Mouse (Mus musculus) heart, embryonic 10.5 days (tissue): ENCODE results near the gene Ttc4. TPM values are rescaled to one million over a fixed set of nuclear protein-coding genes. Genes with fewer than 3 reads are reported as not detected.

Source experiments
- DNase-seq: peaks from one replicate; pipeline ENCODE4 v3.0.0-alpha.2; 2017; ENCODE audit warnings: low spot score
- H3K27ac ChIP-seq: fragments of 300-500 bp; sonication (generic); 2 replicates; pipeline ENCODE4 v1.5.1; 2016; ENCODE audit warnings: mild to moderate bottlenecking
- H3K27me3 ChIP-seq: fragments of 300-500 bp; sonication (generic); 2 replicates; pipeline ENCODE4 v1.6.1; 2016; ENCODE audit warnings: mild to moderate bottlenecking; ENCODE audit not compliant: poor library complexity, insufficient read depth, severe bottlenecking
- H3K36me3 ChIP-seq: fragments of 300-500 bp; sonication (generic); 2 replicates; pipeline ENCODE4 v1.6.1; 2016; ENCODE audit warnings: mild to moderate bottlenecking, moderate library complexity
- H3K4me1 ChIP-seq: fragments of 300-500 bp; sonication (generic); 2 replicates; pipeline ENCODE4 v1.6.1; 2016; ENCODE audit warnings: mild to moderate bottlenecking
- H3K4me3 ChIP-seq: fragments of 300-500 bp; sonication (generic); 2 replicates; pipeline ENCODE4 v1.5.1; 2016; ENCODE audit warnings: mild to moderate bottlenecking, moderate library complexity
- H3K9me3 ChIP-seq: fragments of 300-500 bp; sonication (generic); 2 replicates; pipeline ENCODE4 v1.6.1; 2016; ENCODE audit warnings: mild to moderate bottlenecking, moderate library complexity
- WGBS: fragments of 180-500 bp; shearing (Covaris S2); methylation state at CpG from one replicate; pipeline ENCODE4 v1.1.7; 2016; 5-methylcytosine and 5-hydroxymethylcytosine counted together
- polyA plus RNA-seq: library from polyadenylated mRNA; unstranded; fragments of >200 nt; fragmentation: Nextera tagmentation; extraction: Ambion mirVana; gene quantifications from 2 replicates; pipeline ENCODE4 v1.2.1, GENCODE M21; 2016

The Ttc4 gene
- polyA plus RNA-seq, 1 experiment from 2014 or later: 86.0 TPM

DNA sequence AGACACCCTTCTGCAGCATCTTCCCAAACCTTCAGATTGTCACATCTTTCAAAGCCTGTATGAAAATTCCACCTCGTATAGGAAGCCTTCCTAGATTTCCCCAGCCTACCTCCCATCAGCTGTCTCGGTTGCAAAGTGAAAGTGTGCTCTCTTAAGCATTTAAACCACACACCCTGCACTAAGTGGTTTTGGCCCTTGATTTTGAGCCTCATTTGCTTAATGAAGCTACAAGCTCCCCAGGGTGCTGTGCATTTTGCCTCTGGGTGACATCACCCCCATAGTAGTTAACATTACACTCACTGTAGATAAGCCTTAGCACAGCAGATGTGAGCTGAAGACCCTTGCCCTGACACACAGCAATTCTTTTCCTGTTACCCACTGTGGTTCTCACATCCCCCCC lies 2.2 kb upstream of the Ttc4 start:
- H3K27me3 ChIP-seq: 0 out of 2 replicates have a peak, but pooled peaks cover 6% of the 10 kb centered on the region
- 50% methylated on average over 2 of the region's 2 CpGs for WGBS
- no peak overlapping the region for H3K27ac ChIP-seq
- H3K36me3 ChIP-seq: peaks cover 11% of the 10 kb centered on the region
- H3K4me3 ChIP-seq: no peak overlapping the region
- peaks cover 14% of the 10 kb centered on the region for H3K4me1 ChIP-seq
- no peak for DNase-seq
- H3K9me3 ChIP-seq: no peaks in the 10 kb centered on the region

DNA sequence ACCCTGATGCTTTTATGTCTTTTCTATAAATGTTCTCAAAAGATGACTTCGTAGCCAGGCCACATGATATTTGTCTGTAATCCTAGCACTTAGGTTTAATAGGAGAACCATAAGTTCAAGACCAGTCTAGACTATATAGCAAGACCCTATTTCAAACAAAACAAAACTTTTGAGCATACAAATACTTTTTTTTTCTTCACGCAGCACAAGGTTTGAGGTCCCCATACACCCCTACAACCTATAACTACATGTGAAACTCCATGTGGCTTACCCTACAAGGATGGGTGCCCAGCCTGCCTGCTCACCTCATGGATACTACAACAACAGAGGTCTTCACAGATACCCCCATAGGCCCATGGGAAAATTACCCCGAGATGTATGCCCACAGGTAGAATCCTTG lies 408 bp upstream of the Ttc4 start:
- no peak for DNase-seq
- Histone ChIP-seq H3K36me3 (peaks cover 29% of the 10 kb centered on the region), H3K4me3 (peak overlapping the region; percentile 88), H3K27ac (peak overlapping the region; percentile 87; the same call in 1 of the 2 replicates), H3K27me3 (0 out of 2 replicates have a peak, but pooled peaks cover 6% of the 10 kb centered on the region), H3K4me1 (peaks cover 14% of the 10 kb centered on the region), H3K9me3 (no peaks in the 10 kb centered on the region)
- WGBS: 39% methylated on average over 3 of the region's 3 CpGs

DNA sequence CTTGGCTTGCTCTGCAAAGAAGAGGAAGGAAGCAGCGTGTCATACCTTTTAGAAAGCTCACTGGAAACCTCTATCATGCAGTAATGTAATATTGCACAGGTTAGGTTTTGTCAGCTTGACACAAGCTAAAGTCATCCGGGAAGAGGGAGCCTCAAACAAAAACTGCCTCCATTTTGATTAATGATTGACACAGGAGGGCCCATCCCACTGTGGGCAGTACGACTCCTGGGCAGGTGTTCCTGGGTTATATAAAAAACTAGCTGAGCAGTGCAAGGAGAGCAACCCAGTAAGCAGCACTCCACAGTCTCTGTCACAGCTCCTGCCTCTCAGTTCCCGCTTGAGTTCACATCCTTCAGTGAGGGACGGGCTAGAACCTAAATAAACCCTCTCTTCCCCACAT lies 2.0 kb downstream of the Ttc4 start:
- 86% methylated on average over 5 of the region's 5 CpGs for WGBS
- H3K36me3 ChIP-seq: peaks cover 53% of the 10 kb centered on the region
- H3K4me3 ChIP-seq: no peak overlapping the region
- H3K27me3 ChIP-seq: 0 out of 2 replicates have a peak, but pooled peaks cover 6% of the 10 kb centered on the region
- H3K4me1 ChIP-seq: peaks cover 14% of the 10 kb centered on the region
- DNase-seq: no peak
- H3K27ac ChIP-seq: no peak overlapping the region
- no peaks in the 10 kb centered on the region for H3K9me3 ChIP-seq

DNA sequence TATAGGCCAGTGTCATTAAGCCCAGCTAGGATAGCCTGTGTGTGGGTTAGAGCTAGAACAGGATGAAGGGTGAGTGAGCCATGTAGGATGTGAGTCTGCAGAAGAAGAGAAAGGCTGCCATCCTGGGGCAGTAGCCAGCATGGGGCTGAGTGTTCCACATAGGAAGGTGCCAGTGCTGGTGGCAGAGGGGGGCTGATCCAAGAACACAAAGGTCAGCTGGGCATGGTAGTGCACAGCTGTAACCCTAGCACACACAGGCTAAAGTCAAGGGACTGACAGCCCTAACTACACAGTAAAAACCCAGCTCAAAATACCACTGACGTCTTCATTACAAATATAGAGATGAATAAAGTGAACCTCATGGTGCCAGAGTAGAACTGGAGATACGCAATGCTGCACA lies 12.2 kb downstream of the Ttc4 start:
- H3K27ac ChIP-seq: no peak overlapping the region
- no peak overlapping the region for H3K4me3 ChIP-seq
- 94% methylated on average over 2 of the region's 2 CpGs for WGBS
- no peaks in the 10 kb centered on the region for H3K27me3 ChIP-seq
- no peaks in the 10 kb centered on the region for H3K4me1 ChIP-seq
- peaks cover 100% of the 10 kb centered on the region for H3K36me3 ChIP-seq
- DNase-seq: no peak
- H3K9me3 ChIP-seq: no peaks in the 10 kb centered on the region

DNA sequence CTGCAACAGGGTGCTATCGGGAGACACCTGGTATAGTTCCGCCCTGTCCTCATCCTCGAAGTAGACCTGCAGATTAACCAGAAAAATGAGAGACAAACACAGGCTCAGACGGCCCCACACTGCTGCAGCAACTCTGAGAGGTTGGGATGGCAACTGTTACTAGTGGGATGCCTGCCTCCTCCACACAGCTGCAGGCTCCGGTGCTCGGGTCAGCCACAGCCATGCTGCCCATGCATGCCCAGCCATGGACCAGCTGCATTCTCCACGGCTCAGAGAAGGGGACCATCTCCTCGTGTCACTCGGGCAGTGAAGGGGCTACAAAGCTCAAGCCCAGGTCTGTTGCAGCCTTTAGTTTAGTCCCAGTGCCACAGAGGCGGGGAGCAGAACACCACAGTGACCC lies 13.1 kb downstream of the Ttc4 start:
- no peaks in the 10 kb centered on the region for H3K27me3 ChIP-seq
- WGBS: 93% methylated on average over 10 of the region's 10 CpGs
- peaks cover 100% of the 10 kb centered on the region for H3K36me3 ChIP-seq
- H3K27ac ChIP-seq: no peak overlapping the region
- no peaks in the 10 kb centered on the region for H3K4me1 ChIP-seq
- H3K4me3 ChIP-seq: no peak overlapping the region
- DNase-seq: no peak
- H3K9me3 ChIP-seq: no peaks in the 10 kb centered on the region

DNA sequence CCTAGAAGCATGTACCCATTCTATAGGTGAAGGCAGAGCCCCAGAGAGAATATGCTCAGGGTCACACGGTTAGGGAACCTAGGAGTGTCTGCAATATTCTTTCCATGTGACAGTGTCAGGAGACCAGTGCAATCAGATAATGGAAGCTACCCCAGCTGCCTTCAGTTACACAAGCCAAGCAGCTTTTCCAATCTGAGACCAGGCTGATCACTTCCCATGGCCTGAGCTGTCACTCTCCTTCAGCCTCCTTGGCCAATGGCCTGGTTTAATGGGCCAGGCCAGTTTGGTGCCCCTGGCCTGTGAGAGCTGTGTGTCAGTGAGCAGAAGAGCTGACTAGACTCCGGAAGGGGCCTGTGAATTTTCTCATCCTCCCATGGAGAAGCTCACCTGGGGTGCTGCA lies 13.5 kb downstream of the Ttc4 start:
- Histone ChIP-seq H3K27ac (no peak overlapping the region), H3K4me1 (no peaks in the 10 kb centered on the region), H3K27me3 (no peaks in the 10 kb centered on the region), H3K4me3 (no peak overlapping the region), H3K36me3 (peaks cover 100% of the 10 kb centered on the region), H3K9me3 (no peaks in the 10 kb centered on the region)
- DNase-seq: no peak
- 96% methylated on average over 2 of the region's 2 CpGs for whole genome bisulfite sequencing

DNA sequence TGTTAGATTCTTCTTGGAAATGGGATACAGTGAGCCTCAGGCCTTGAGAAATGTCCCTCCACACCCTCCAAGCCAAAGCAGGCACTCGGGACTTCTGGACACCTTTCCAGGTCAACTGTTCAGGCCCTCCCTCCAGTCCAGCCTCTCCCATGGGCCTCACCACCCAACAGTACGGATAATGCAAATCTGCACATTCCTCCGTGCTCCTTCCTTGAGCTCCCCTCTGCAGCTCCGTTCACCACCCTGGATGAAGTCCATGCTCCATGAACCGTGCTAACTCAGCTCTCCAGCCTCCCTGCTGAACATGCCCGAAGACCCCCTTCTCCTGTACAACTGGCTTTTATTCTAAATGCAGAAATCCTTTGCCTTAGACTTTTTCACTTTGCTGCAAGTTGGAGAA lies 14.0 kb downstream of the Ttc4 start:
- WGBS: 91% methylated on average over 6 of the region's 6 CpGs
- Histone ChIP-seq H3K9me3 (no peaks in the 10 kb centered on the region), H3K27ac (no peak overlapping the region), H3K4me3 (no peak overlapping the region), H3K27me3 (no peaks in the 10 kb centered on the region), H3K4me1 (no peaks in the 10 kb centered on the region), H3K36me3 (peaks cover 100% of the 10 kb centered on the region)
- DNase-seq: no peak

DNA sequence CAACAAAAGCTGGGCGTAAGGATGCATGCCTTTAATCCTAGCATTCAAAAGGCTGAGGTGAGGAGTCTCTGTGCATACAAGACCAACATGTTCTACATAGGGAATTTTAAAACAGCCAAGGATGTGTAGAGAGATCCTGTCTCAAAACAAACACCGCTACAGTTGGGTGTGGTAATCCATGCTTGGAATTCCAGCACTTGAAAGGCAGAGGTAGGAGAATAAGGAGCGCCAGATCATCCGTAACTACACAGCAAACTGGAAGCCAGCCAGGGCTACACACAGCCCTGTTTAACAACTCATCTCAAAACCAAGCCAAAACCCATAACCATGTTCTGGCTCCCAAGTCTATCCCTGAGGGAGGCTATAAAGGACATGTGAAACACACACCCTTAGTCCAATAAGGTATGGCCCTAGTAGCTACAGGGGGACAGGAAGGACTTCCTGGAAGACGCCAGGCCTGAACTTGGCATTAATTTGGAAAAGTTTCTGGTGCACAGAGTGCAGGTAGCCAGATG lies 14.7 kb downstream of the Ttc4 start:
- DNase-seq: no peak
- H3K4me3 ChIP-seq: no peak overlapping the region
- no peaks in the 10 kb centered on the region for H3K27me3 ChIP-seq
- no peak overlapping the region for H3K27ac ChIP-seq
- no peaks in the 10 kb centered on the region for H3K4me1 ChIP-seq
- peaks cover 100% of the 10 kb centered on the region for H3K36me3 ChIP-seq
- WGBS: 88% methylated on average over 5 of the region's 5 CpGs
- H3K9me3 ChIP-seq: no peaks in the 10 kb centered on the region

DNA sequence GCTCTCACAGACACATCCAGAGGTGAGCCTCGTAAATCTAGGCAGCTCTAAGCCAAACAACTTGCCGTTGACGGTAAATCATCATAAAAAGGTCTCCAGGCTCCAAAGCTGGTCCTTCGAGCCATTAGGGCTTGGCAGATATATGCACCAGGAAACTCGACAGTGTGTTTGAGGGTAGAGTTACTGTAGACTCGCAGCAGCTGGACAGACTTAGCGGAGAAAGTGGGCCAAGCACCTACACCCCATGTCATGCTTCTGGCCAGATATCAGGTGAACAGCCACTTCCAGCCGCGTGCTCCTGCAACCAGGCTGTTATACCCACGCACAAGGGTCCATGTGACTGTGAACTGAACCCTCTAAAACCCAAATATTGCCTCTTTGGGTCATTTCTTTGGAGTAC lies 23.1 kb downstream of the Ttc4 start:
- Histone ChIP-seq H3K36me3 (peaks cover 62% of the 10 kb centered on the region), H3K27me3 (no peaks in the 10 kb centered on the region), H3K9me3 (no peaks in the 10 kb centered on the region), H3K27ac (no peak overlapping the region), H3K4me3 (no peak overlapping the region), H3K4me1 (peaks cover 7% of the 10 kb centered on the region)
- WGBS: 86% methylated on average over 10 of the region's 10 CpGs
- DNase-seq: no peak

DNA sequence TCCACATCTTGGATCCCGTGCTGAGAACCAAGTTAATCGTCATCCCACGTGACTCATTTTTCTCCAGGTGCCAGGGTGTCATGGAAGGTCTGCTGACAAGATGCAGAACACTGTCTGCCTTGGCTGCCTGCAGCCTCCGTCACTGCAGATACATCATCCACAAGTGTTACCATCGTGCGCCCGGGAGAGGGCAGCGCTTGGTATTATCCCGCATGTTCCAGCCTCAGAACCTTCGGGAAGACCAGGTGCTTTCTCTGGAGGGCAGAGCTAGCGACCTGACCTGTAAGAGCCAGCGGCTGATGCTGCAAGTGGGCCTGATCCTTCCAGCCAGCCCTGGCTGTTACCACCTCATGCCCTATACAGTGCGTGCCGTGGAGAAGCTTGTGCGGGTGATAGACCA lies 25.7 kb downstream of the Ttc4 start:
- Histone ChIP-seq H3K4me3 (no peak overlapping the region), H3K36me3 (peaks cover 41% of the 10 kb centered on the region), H3K27me3 (peaks cover 12% of the 10 kb centered on the region; the same call in 1 of the 2 replicates), H3K27ac (no peak overlapping the region), H3K4me1 (peaks cover 7% of the 10 kb centered on the region), H3K9me3 (no peaks in the 10 kb centered on the region)
- 94% methylated on average over 15 of the region's 15 CpGs for WGBS
- DNase-seq: no peak

DNA sequence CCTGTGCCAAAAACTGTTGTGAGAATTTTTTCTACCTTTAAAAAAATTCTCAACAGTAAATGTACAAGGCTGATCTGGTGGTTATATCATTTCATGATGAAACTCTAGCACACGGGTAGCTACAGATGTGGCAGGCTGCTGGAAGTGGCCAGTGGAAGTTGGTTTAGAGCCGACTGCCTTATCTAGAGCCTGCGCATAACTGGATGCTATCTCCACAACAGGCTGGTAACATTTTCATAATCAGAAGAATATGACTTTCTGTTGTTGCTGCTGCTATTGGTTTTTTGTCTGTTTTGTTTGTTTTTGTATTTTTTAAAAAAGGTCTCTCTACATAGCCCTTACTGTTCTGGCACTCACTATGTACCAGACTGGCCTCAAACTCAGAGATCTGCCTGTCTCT lies 26.2 kb downstream of the Ttc4 start:
- Histone ChIP-seq H3K4me3 (no peak overlapping the region), H3K27me3 (peaks cover 16% of the 10 kb centered on the region; the same call in 1 of the 2 replicates), H3K36me3 (peaks cover 38% of the 10 kb centered on the region), H3K27ac (no peak overlapping the region), H3K4me1 (peaks cover 7% of the 10 kb centered on the region), H3K9me3 (no peaks in the 10 kb centered on the region)
- DNase-seq: no peak
- 91% methylated on average over 3 of the region's 3 CpGs for WGBS

DNA sequence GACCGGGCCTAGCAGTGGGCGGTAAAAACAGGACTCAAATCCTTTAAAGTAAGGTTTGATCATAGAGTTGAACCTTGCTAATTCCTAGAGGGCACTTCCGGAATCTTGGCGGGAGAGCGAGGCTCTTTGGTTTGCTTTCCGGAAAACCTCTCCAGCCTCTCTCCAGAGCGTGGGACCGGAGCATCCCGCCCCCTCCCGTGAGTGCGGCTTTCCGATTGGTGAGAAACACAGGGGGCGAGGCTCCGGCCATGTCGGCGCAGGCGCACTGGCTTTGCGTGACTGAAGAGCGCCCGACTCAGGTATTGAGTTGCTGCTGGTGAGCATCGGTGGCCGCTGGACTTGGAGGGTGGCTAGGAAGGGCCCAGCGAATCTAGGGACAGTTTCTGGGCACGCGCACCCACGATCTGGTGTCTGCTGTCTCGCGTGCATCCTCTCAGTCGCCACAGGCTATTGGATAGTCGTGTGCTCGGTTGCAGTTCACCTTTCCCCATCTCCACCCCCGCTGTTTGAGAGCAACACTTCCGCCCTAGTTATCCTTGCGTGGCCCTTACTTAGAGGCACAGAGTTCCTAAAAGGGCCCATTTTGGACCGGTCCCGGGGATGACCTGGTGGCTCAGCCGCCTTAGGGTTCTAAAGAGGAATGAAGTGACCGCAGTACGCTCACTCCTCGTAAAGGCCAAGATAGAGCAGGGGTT lies 27.8 kb downstream of the Ttc4 start, which contains the start of gene Pars2:
Gene Pars2, plus strand, starts transcription at position 237 of the 695 bp plus-strand sequence.
- Histone ChIP-seq H3K4me1 (peaks cover 7% of the 10 kb centered on the region), H3K27me3 (peaks cover 25% of the 10 kb centered on the region), H3K36me3 (peaks cover 29% of the 10 kb centered on the region), H3K9me3 (no peaks in the 10 kb centered on the region), H3K4me3 (peak within 1 kb of the TSS; percentile 70), H3K27ac (peak within 1 kb of the TSS; percentile 87)
- DNase-seq: peak; percentile 99
- WGBS: 4% methylated on average over 40 of the region's 40 CpGs

DNA sequence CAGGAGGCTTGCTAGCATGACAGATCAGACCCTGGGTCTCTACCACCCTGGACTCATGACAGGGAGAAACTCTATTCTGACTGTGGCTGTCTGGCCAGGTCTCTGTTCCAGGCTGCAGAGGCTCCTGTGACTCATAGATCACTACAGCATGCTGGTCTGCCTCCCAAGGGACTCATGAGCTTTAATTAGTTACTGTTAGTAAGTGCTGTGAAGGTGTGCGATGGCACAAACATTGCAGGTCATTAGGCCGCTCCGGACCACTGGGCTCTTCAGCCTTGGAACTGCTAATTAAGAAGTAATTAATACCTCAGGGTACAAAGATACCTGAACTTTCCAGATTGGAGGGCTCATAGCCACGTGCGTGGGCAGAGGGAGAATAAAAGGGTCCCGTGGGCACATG lies 31.6 kb downstream of the Ttc4 start:
- DNase-seq: no peak
- Histone ChIP-seq H3K36me3 (no peaks in the 10 kb centered on the region), H3K4me3 (no peak overlapping the region), H3K27ac (no peak overlapping the region), H3K27me3 (peaks cover 29% of the 10 kb centered on the region), H3K9me3 (no peaks in the 10 kb centered on the region), H3K4me1 (peaks cover 18% of the 10 kb centered on the region)
- 87% methylated on average over 6 of the region's 6 CpGs for WGBS
